Mouse (Mus musculus) G1E (cell line): ENCODE results near the gene Mrps12.

Experiments
- CTCF ChIP-seq: IDR thresholded peaks from 2 replicates; pipeline ENCODE4 v1.5.1; 2012; ENCODE audit warnings: low read depth, low read length, inconsistent platforms, mixed read lengths
- GATA2 ChIP-seq: IDR thresholded peaks from 2 replicates; pipeline ENCODE4 v1.6.1; 2012; ENCODE audit warnings: low read depth, low read length, inconsistent platforms, borderline replicate concordance

GRCm38 (mm10) chr7:28694423-28694822, 47.2 kb downstream of the Mrps12 start:
- TF ChIP-seq GATA2 (no peak), CTCF (no peak)
